Mouse (Mus musculus): ENCODE results near the gene Pde2a. TPM values are rescaled to one million over a fixed set of nuclear protein-coding genes. Genes with fewer than 3 reads are reported as not detected.

Gene Pde2a
- total and polyA plus RNA-seq, 3 experiments, result 0.11 to 0.62 TPM; not detected in 1

DNA sequence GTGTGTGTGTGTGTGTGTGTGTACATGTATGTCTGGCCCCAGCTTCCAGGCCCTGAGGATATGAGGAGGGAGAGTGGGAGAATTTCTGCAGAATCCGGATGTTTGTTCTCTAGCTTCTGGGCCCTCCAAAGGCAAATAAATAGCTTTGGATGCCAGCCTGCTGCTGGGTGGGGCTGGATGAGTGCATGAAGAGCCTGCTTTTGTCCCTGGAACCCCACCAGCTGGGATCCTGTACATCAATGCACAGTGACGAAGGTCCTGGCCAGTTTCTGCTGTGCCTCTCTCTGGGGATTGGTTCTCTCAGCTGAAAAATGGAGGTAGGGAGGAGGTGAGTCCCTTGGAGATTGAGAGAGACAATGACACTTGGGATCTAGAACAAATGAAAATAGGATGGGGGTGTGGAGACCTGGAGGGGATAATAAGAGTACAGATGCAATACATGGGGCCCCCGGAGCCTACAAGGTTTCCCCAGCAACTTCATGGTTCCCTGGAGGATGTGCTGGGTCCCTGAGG lies 50.5 kb downstream of the Pde2a start (continued):
- TF ChIP-seq MYB (IDR thresholded peaks at IDR 0.05; ENCODE audit: low read depth, low read length) (no peak), TBP (IDR thresholded peaks at IDR 0.05; ENCODE audit: low read depth, low read length) (no peak), MYC (IDR thresholded peaks at IDR 0.05; ENCODE audit: low read depth, low read length) (no peak)

DNA sequence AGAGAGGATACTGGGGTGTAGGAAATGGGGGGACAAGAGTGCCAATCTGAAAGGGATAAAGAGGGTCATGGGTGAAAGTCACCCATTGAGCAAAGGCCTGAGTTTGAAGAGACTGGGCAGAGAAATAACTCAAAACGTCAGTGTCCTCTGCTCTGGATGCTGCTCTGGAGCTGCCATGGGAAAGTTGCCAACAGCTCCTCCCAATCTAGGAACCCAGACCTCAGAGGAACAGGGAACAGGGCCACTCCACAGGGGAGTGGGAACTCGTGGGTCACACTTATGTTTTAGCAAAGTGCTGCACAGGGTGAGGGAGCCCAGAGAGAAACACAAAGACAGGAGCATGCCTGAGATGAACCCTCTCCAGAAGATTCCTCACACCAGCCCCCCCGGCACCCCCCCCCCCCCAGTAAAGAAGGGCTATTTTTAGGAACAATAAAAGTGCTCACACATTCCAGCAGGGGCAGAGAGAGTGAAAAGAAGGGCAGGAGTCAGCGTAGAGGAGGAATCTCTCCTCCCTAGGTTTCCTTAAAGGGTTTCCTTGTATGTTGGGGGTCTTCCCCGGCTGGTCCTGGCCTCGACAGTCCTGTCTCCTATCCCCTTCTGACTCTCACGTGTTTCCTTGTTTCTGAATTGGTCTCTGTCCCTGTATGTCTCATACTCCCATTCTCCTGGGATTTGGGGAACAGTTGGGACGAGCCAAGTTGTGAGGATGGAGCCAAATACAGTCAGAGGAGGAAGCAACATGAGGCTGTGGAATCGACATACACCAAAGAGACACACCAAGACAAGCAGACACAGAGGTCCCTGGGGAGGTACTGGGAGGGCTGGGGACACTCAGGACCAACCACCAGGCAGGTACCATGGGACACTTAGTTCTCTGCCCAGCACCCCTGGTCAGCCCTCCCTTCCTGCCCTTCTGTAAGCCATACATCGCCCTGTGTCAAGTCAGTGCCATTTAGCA lies 51.4 kb downstream of the Pde2a start:
- H3K4me1 ChIP-seq (ENCODE audit: control insufficient read depth in 1 of 2, insufficient read depth in 2 of 2, low read length in 2 of 2), result no peaks in the 10 kb centered on the region
- peaks cover 0 to 2% of the 10 kb centered on the region in 2 experiments; a peak in 1 of 4 replicates for H3K27me3 ChIP-seq (ENCODE audit: control insufficient read depth in 1 of 2, insufficient read depth in 2 of 2, low read length in 2 of 2)
- no peaks in the 10 kb centered on the region for H3K9me3 ChIP-seq (replicated peaks; ENCODE audit: insufficient read depth, low read length)
- H3K9ac ChIP-seq (ENCODE audit: control insufficient read depth, low read depth, low read length, poor library complexity, severe bottlenecking), result no peak overlapping the region
- TF ChIP-seq EP300 (IDR thresholded peaks at IDR 0.05; ENCODE audit: low read depth in 1 of 2, low read length in 2 of 2) (no peak), ZNF384 (IDR thresholded peaks at IDR 0.05; ENCODE audit: low read depth, low read length) (no peak), MYC (IDR thresholded peaks at IDR 0.05; ENCODE audit: low read depth, low read length) (no peak), TCF12 (IDR thresholded peaks at IDR 0.05; ENCODE audit: low read depth, low read length) (no peak), MAX (IDR thresholded peaks at IDR 0.05; ENCODE audit: low read length) (no peak), ZKSCAN1 (IDR thresholded peaks at IDR 0.05; ENCODE audit: low read depth, low read length) (no peak)
- H3K4me3 ChIP-seq (ENCODE audit: control insufficient read depth in 1 of 2, insufficient read depth in 1 of 2, low read depth in 2 of 2, low read length in 2 of 2), result no peak overlapping the region
- no peaks in the 10 kb centered on the region for H3K36me3 ChIP-seq (ENCODE audit: control insufficient read depth in 1 of 2, insufficient read depth in 2 of 2, low read length in 2 of 2)
- H3K27ac ChIP-seq (ENCODE audit: control insufficient read depth, low read depth, low read length), result no peak overlapping the region
- no peak for DNase-seq (ENCODE audit: low read depth, low spot score)
- H3K79me2 ChIP-seq (ENCODE audit: control insufficient read depth, insufficient read depth, low read length, poor library complexity), result no peaks in the 10 kb centered on the region

DNA sequence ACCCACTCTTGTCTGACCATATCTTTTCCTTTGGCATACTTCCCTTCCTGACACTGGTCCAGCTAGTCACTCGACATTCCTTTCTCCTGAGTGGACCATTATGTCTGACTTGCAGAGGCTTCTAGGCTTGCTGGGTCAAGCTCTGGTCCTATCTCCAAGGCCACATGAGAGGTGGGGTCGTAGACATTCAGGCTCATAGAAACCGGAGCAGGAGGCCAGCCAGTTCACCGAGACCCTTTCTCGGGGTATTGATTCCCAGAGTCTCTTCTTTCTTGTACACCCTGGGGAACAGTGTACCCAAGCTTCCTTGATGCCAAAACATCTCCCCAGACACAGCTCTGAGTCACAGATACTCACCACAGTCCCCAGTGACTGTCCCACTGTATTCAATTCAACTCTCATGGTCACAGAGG lies 52.9 kb downstream of the Pde2a start:
- no peak overlapping the region for H3K27ac ChIP-seq (ENCODE audit: control insufficient read depth, low read depth, low read length)
- H3K4me1 ChIP-seq (ENCODE audit: control insufficient read depth in 1 of 2, insufficient read depth in 2 of 2, low read length in 2 of 2), result no peaks in the 10 kb centered on the region
- no peak for DNase-seq (ENCODE audit: low read depth, low spot score)
- TF ChIP-seq GATA1 (IDR thresholded peaks at IDR 0.05; ENCODE audit: low read depth, low read length) (no peak), USF2 (IDR thresholded peaks at IDR 0.05; ENCODE audit: borderline replicate concordance in 1 of 2, insufficient read depth in 1 of 2, low read depth in 1 of 2, low read length in 2 of 2) (no peak), ETS1 (IDR thresholded peaks at IDR 0.05; ENCODE audit: low read depth, low read length) (no peak), BHLHE40 (IDR thresholded peaks at IDR 0.05; ENCODE audit: borderline replicate concordance, low read depth, low read length) (no peak), SIN3A (IDR thresholded peaks at IDR 0.05; ENCODE audit: low read length) (no peak), MAFK (IDR thresholded peaks at IDR 0.05; ENCODE audit: borderline replicate concordance, low read depth, low read length) (no peak), USF1 (IDR thresholded peaks at IDR 0.05; ENCODE audit: low read depth, low read length) (no peak), RCOR1 (IDR thresholded peaks at IDR 0.05; ENCODE audit: low read depth, low read length) (no peak), ZKSCAN1 (IDR thresholded peaks at IDR 0.05; ENCODE audit: low read depth, low read length) (no peak), POLR2A (IDR thresholded peaks at IDR 0.05; ENCODE audit: control insufficient read depth in 1 of 2, insufficient read depth in 1 of 2, low read depth in 1 of 2, low read length in 2 of 2, poor library complexity in 1 of 2) (no peak)
- H3K4me3 ChIP-seq (ENCODE audit: control insufficient read depth in 1 of 2, insufficient read depth in 1 of 2, low read depth in 2 of 2, low read length in 2 of 2), result no peak overlapping the region
- no peaks in the 10 kb centered on the region for H3K27me3 ChIP-seq (ENCODE audit: control insufficient read depth in 1 of 2, insufficient read depth in 2 of 2, low read length in 2 of 2)
- no peaks in the 10 kb centered on the region for H3K36me3 ChIP-seq (ENCODE audit: control insufficient read depth in 1 of 2, insufficient read depth in 2 of 2, low read length in 2 of 2)
- H3K79me2 ChIP-seq (ENCODE audit: control insufficient read depth, insufficient read depth, low read length, poor library complexity), result no peaks in the 10 kb centered on the region
- H3K9me3 ChIP-seq (replicated peaks; ENCODE audit: insufficient read depth, low read length), result no peaks in the 10 kb centered on the region
- H3K9ac ChIP-seq (ENCODE audit: control insufficient read depth, low read depth, low read length, poor library complexity, severe bottlenecking), result no peak overlapping the region

Measured in MEL (cell line).